Mouse (Mus musculus): ENCODE measurements around the gene 5730522E02Rik. TPM values are rescaled to one million over a fixed set of nuclear protein-coding genes. Genes with fewer than 3 reads are reported as not detected.
A peak's percentile ranks its signal among the peaks of the same experiment; 100 is the strongest.

Gene 5730522E02Rik
- polyA plus RNA-seq, 1 experiment from 2014 or later, result 24.3 TPM

GRCm38 (mm10) chr11:25592268-25592667 lies 618.3 kb downstream of the 5730522E02Rik start:
- Histone ChIP-seq H3K9ac (replicated peaks) (no peak overlapping the region), H3K4me2 (replicated peaks) (no peak overlapping the region), H3K4me1 (peaks cover 4% of the 10 kb centered on the region; the same call in 1 of the 2 replicates), H3K27ac (replicated peaks) (no peak overlapping the region), H3K9me3 (no peaks in the 10 kb centered on the region), H3K36me3 (no peaks in the 10 kb centered on the region), H3K27me3 (no peaks in the 10 kb centered on the region), H3K4me3 (no peak overlapping the region)
- WGBS, result 3% methylated on average over 3 of the region's 3 CpGs
- peak; percentile 55; the same call in 1 of the 2 replicates for ATAC-seq (replicated peaks)

GRCm38 (mm10) chr11:25590215-25590614 lies 620.3 kb downstream of the 5730522E02Rik start:
- Histone ChIP-seq H3K4me3 (no peak overlapping the region), H3K4me1 (peaks cover 4% of the 10 kb centered on the region; the same call in 1 of the 2 replicates), H3K27ac (replicated peaks) (no peak overlapping the region), H3K4me2 (replicated peaks) (no peak overlapping the region), H3K9me3 (no peaks in the 10 kb centered on the region), H3K36me3 (no peaks in the 10 kb centered on the region), H3K27me3 (no peaks in the 10 kb centered on the region), H3K9ac (replicated peaks) (no peak overlapping the region)
- no peak for ATAC-seq (replicated peaks)
- 61% methylated on average over 4 of the region's 4 CpGs for WGBS

DNA sequence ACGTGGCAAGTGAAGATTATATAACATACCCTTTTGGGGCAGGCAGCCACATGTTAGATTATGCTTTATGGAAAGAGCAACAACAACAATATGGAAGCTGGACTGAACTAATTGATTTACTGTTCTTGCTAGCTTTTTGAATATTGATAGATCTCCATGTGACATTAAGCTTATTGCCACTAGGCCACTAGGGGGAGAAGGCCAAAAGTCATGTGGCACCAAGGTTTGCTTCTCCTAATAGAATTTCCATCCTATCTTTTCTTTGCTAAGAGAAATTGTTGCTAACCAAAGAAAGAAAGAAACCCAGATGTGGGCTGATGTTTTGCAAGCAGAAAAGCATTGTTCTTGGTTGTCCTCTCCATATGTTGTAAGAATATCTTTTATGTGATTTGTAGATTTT lies 621.1 kb downstream of the 5730522E02Rik start:
- 76% methylated on average over 1 of the region's 1 CpGs for WGBS
- ATAC-seq (replicated peaks), result no peak
- no peaks in the 10 kb centered on the region for H3K27me3 ChIP-seq

DNA sequence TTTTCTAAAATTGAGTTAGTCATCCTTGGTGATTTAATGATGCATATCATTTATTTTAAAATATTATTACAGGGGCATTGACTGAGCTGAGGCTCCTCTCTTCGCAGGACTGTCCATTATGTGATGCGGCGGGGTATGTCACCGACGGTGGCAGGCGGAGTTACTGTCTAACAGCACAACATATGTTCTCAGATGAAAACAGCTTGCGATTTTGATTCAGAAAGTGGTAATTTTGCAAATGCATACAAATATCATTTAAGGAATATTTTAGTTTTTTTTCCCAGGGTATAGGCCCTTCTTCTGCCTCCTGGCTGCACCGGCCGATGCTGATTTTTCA lies 636.5 kb downstream of the 5730522E02Rik start:
- peak; percentile 77 for ATAC-seq (replicated peaks)
- Histone ChIP-seq H3K27me3 (no peaks in the 10 kb centered on the region), H3K9me3 (no peaks in the 10 kb centered on the region), H3K27ac (replicated peaks) (peak overlapping the region; percentile 53), H3K4me3 (no peak overlapping the region), H3K9ac (replicated peaks) (no peak overlapping the region), H3K36me3 (no peaks in the 10 kb centered on the region), H3K4me2 (replicated peaks) (no peak overlapping the region), H3K4me1 (peaks cover 14% of the 10 kb centered on the region)
- WGBS, result 58% methylated on average over 9 of the region's 9 CpGs

More for the DNA sequence above, 621.1 kb downstream of the 5730522E02Rik start:
- H3K4me1 ChIP-seq, result peaks cover 4% of the 10 kb centered on the region; the same call in 1 of the 2 replicates
- no peak overlapping the region for H3K4me3 ChIP-seq
- H3K9ac ChIP-seq (replicated peaks), result no peak overlapping the region
- H3K4me2 ChIP-seq (replicated peaks), result no peak overlapping the region
- no peaks in the 10 kb centered on the region for H3K36me3 ChIP-seq
- H3K9me3 ChIP-seq, result no peaks in the 10 kb centered on the region
- no peak overlapping the region for H3K27ac ChIP-seq (replicated peaks)

DNA sequence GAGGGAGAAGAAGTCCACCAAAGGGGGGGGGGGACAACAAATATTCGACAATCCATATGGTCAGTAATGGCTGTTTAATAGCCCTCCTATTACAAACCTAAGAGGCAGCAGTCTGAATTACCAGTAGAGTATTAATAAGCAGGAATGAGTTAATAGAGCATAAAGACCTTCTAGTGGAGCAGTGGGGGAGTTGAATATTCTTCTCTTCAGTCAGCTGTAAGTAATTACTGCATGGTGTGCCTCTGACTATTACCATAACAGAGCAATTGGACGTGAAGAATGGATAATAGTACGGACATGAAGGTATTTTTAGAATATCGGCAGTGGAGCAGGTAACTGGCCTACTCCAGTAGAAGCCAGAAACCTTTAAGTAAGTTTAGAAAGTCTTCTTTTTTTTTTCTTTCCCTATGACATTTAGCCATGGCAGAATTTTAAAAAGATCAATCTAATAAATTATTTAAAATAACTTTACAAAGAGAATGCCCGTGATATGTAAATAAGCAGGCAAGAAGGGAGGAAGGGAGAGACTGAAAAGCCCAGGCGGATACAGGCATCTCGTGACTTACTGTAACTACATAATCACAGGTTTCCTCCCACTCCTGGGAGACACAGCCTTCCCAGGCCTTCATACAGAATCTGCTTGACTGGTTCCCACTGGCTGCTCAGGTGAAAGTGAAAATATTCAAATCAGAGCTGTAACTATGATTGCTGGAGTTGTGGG lies 637.0 kb downstream of the 5730522E02Rik start:
- no peaks in the 10 kb centered on the region for H3K27me3 ChIP-seq
- no peaks in the 10 kb centered on the region for H3K36me3 ChIP-seq
- peak; percentile 84 for ATAC-seq (replicated peaks)
- no peak overlapping the region for H3K9ac ChIP-seq (replicated peaks)
- peaks cover 14% of the 10 kb centered on the region for H3K4me1 ChIP-seq
- H3K9me3 ChIP-seq, result no peaks in the 10 kb centered on the region
- no peak overlapping the region for H3K4me3 ChIP-seq
- peak overlapping the region; percentile 53 for H3K27ac ChIP-seq (replicated peaks)
- H3K4me2 ChIP-seq (replicated peaks), result no peak overlapping the region
- 28% methylated on average over 7 of the region's 7 CpGs for WGBS

GRCm38 (mm10) chr11:25571396-25571795 lies 639.2 kb downstream of the 5730522E02Rik start:
- no peaks in the 10 kb centered on the region for H3K36me3 ChIP-seq
- no peak for ATAC-seq (replicated peaks)
- peaks cover 14% of the 10 kb centered on the region for H3K4me1 ChIP-seq
- H3K4me2 ChIP-seq (replicated peaks), result no peak overlapping the region
- H3K27me3 ChIP-seq, result no peaks in the 10 kb centered on the region
- no peak overlapping the region for H3K9ac ChIP-seq (replicated peaks)
- H3K27ac ChIP-seq (replicated peaks), result no peak overlapping the region
- no peak overlapping the region for H3K4me3 ChIP-seq
- no peaks in the 10 kb centered on the region for H3K9me3 ChIP-seq
- WGBS, result 81% methylated on average over 2 of the region's 2 CpGs

Small RNA genes within 50 kb of the gene (microRNA-seq; reads per million reads assigned to microRNA genes)
- gene Mir6372, result not detected

Other genes starting within 250 kb of the 5730522E02Rik start
- gene Fancl, start 175.4 kb upstream of the 5730522E02Rik start, polyA plus RNA-seq (2015; fragmentation: Nextera tagmentation; extraction: Ambion mirVana), result 13.6 and 14.4 TPM in 2 replicates